Mouse (Mus musculus): ENCODE measurements around the gene Maob.
A peak's percentile ranks its signal among the peaks of the same experiment; 100 is the strongest.

Maob gene

GRCm38 (mm10) chrX:16817261-16817769 is at the start of gene Maob:
Gene Maob (minus strand): TSS chrX:16817366.
- DNase-seq, result peak; percentile 97

- no peak for DNase-seq
Measured at GRCm38 (mm10) chrX:16860244-16860643, 43.1 kb upstream of the Maob start.

- DNase-seq, result no peak
Measured at GRCm38 (mm10) chrX:16846034-16846433, 28.9 kb upstream of the Maob start.

- no peak for DNase-seq
Measured at GRCm38 (mm10) chrX:16841443-16841842, 24.3 kb upstream of the Maob start.

GRCm38 (mm10) chrX:16837293-16837692 is 20.1 kb upstream of the Maob start:
- DNase-seq, result no peak

GRCm38 (mm10) chrX:16836488-16837082 is 19.4 kb upstream of the Maob start:
- no peak for DNase-seq

- no peak for DNase-seq
Measured at GRCm38 (mm10) chrX:16826028-16826427, 8.9 kb upstream of the Maob start.

GRCm38 (mm10) chrX:16815965-16816364 is 1.2 kb downstream of the Maob start:
- no peak for DNase-seq

GRCm38 (mm10) chrX:16812080-16812479 is 5.1 kb downstream of the Maob start:
- no peak for DNase-seq

- DNase-seq, result no peak
Measured at GRCm38 (mm10) chrX:16767453-16767852, 49.7 kb downstream of the Maob start.

GRCm38 (mm10) chrX:16766156-16766555 is 51.0 kb downstream of the Maob start:
- no peak for DNase-seq

- DNase-seq, result no peak
Measured at GRCm38 (mm10) chrX:16761430-16761829, 55.7 kb downstream of the Maob start.

GRCm38 (mm10) chrX:16754761-16755160 is 62.4 kb downstream of the Maob start:
- no peak for DNase-seq

- DNase-seq, result no peak
Measured at GRCm38 (mm10) chrX:16748932-16749331, 68.2 kb downstream of the Maob start.

GRCm38 (mm10) chrX:16714033-16714432 is 103.1 kb downstream of the Maob start:
- no peak for DNase-seq

- no peak for DNase-seq
Measured at GRCm38 (mm10) chrX:16706094-16706493, 111.1 kb downstream of the Maob start.
